Mouse (Mus musculus) embryonic facial prominence, embryonic 10.5 days (tissue): ENCODE measurements at regions not wholly inside any gene's neighbourhood (a gene's known extent, or its start where the extent isn't known, plus 50 kb on each side); places are given as distances from the start of the nearest gene placed in this dataset.

Source experiments
- DNase-seq: peaks from one replicate; pipeline ENCODE4 v3.0.0-alpha.2; 2017; ENCODE audit warnings: low spot score
- H3K27ac ChIP-seq: fragments of 300-500 bp; sonication (generic); replicated peaks from 2 replicates; pipeline ENCODE4 v1.5.1; 2016; ENCODE audit warnings: mild to moderate bottlenecking
- H3K27me3 ChIP-seq: fragments of 300-500 bp; sonication (generic); replicated peaks from 2 replicates; pipeline ENCODE4 v1.6.1; 2016; ENCODE audit warnings: low read depth, mild to moderate bottlenecking; ENCODE audit not compliant: poor library complexity, severe bottlenecking
- H3K36me3 ChIP-seq: fragments of 300-500 bp; sonication (generic); replicated peaks from 2 replicates; pipeline ENCODE4 v1.6.1; 2016; ENCODE audit warnings: mild to moderate bottlenecking, moderate library complexity
- H3K4me1 ChIP-seq: fragments of 300-500 bp; sonication (generic); 2 replicates; pipeline ENCODE4 v1.6.1; 2016
- H3K4me3 ChIP-seq: fragments of 300-500 bp; sonication (generic); 2 replicates; pipeline ENCODE4 v1.5.1; 2016; ENCODE audit warnings: mild to moderate bottlenecking, moderate library complexity
- H3K9me3 ChIP-seq: fragments of 300-500 bp; sonication (generic); 2 replicates; pipeline ENCODE4 v1.6.1; 2016; ENCODE audit warnings: mild to moderate bottlenecking
- WGBS: fragments of 180-500 bp; shearing (Covaris S2); methylation state at CpG from one replicate; pipeline ENCODE4 v1.1.7; 2016; 5-methylcytosine and 5-hydroxymethylcytosine counted together

DNA sequence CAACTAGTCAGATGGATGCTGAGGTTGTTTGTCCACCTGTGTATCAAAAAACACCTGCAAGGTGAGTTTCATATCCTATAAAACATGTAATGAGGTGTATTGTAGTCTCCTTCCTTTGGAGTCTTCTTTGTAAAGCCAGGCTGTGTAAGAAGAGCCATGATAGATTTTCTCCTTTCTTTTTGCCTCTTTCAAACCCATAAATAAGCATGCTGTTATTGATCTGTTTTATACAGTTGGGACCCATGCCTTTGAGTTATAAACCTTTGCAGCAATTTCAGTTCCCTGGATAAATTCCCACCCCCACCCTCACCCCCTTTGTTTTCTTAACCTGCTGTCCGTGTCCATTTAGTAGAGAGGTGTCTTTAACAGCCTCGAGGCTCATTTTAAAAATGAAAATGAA is 131.0 kb upstream of the Rgs17 start:
- Histone ChIP-seq H3K4me1 (no peaks in the 10 kb centered on the region), H3K4me3 (no peak overlapping the region), H3K36me3 (no peaks in the 10 kb centered on the region), H3K27ac (no peak overlapping the region), H3K9me3 (no peaks in the 10 kb centered on the region), H3K27me3 (no peaks in the 10 kb centered on the region)
- 70% methylated on average over 2 of the region's 2 CpGs for WGBS
- DNase-seq, result no peak

- no peaks in the 10 kb centered on the region for H3K4me1 ChIP-seq
- no peak for DNase-seq
- no peak overlapping the region for H3K27ac ChIP-seq
- WGBS, result 79% methylated on average over 5 of the region's 5 CpGs
- H3K27me3 ChIP-seq, result no peaks in the 10 kb centered on the region
- no peaks in the 10 kb centered on the region for H3K36me3 ChIP-seq
- no peaks in the 10 kb centered on the region for H3K9me3 ChIP-seq
- H3K4me3 ChIP-seq, result no peak overlapping the region
Observed at GRCm38 (mm10) chr10:6043358-6043757, 121.2 kb upstream of the Rgs17 start.

GRCm38 (mm10) chr10:6039771-6040170 is 117.6 kb upstream of the Rgs17 start:
- Histone ChIP-seq H3K9me3 (no peaks in the 10 kb centered on the region), H3K4me1 (no peaks in the 10 kb centered on the region), H3K4me3 (no peak overlapping the region), H3K36me3 (no peaks in the 10 kb centered on the region), H3K27ac (no peak overlapping the region), H3K27me3 (no peaks in the 10 kb centered on the region)
- no peak for DNase-seq
- WGBS, result 76% methylated on average over 4 of the region's 4 CpGs

GRCm38 (mm10) chr10:6035792-6036487 is 113.7 kb upstream of the Rgs17 start:
- Histone ChIP-seq H3K36me3 (no peaks in the 10 kb centered on the region), H3K4me1 (no peaks in the 10 kb centered on the region), H3K9me3 (no peaks in the 10 kb centered on the region), H3K27ac (no peak overlapping the region), H3K4me3 (no peak overlapping the region), H3K27me3 (no peaks in the 10 kb centered on the region)
- WGBS, result 31% methylated on average over 25 of the region's 25 CpGs
- peak; percentile 79 for DNase-seq

- Histone ChIP-seq H3K27ac (no peak overlapping the region), H3K9me3 (no peaks in the 10 kb centered on the region), H3K27me3 (no peaks in the 10 kb centered on the region), H3K4me3 (no peak overlapping the region), H3K36me3 (no peaks in the 10 kb centered on the region), H3K4me1 (no peaks in the 10 kb centered on the region)
- WGBS, result 69% methylated on average over 4 of the region's 4 CpGs
- no peak for DNase-seq
Observed at GRCm38 (mm10) chr10:6032469-6032868, 110.3 kb upstream of the Rgs17 start.

DNA sequence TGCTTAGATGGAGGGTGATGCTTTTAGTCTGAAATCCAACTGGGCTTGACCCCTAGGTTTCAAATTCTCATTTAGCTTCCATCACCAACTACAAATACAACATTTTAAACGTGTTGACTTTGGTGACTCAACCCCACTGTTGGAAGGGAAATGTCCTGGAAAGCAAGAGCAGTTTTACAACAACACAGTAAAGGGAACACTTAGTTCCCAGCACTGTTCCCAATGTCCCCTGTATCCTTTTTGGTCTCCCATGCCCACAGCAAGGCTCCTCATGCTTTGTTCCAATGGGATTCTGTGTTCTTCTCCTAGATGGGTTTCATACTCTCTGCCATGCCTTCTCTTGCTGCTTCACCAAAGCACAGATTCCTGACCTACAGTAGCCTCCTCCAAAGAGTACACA is 105.4 kb upstream of the Rgs17 start:
- H3K27me3 ChIP-seq, result no peaks in the 10 kb centered on the region
- H3K4me3 ChIP-seq, result no peak overlapping the region
- H3K27ac ChIP-seq, result no peak overlapping the region
- H3K4me1 ChIP-seq, result no peaks in the 10 kb centered on the region
- no peaks in the 10 kb centered on the region for H3K9me3 ChIP-seq
- 47% methylated on average over 1 of the region's 1 CpGs for WGBS
- no peak for DNase-seq
- no peaks in the 10 kb centered on the region for H3K36me3 ChIP-seq

DNA sequence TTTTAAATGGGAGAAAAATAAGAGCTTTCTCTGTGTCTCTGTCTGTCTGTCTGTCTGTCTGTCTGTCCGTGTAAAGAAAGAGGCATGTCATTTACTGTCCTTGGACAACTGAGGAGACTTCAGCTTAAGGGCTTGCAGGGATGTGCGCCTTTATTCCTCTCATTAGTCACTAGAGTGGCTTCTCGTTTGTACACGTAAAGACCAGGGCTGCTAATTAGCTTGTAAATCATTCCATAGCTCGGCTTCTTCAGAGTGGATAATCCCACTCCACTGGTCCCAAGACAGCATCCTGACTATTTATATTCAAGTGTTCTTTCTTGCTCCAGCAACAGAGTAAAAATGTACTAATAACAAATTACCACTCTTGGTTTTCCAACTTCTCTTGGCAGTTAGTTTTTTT is 104.1 kb upstream of the Rgs17 start:
- H3K4me3 ChIP-seq, result no peak overlapping the region

GRCm38 (mm10) chr10:6022609-6023283 is 100.5 kb upstream of the Rgs17 start:
- 86% methylated on average over 2 of the region's 2 CpGs for WGBS
- Histone ChIP-seq H3K27me3 (no peaks in the 10 kb centered on the region), H3K4me1 (no peaks in the 10 kb centered on the region), H3K4me3 (no peak overlapping the region), H3K36me3 (no peaks in the 10 kb centered on the region), H3K9me3 (no peaks in the 10 kb centered on the region), H3K27ac (no peak overlapping the region)
- DNase-seq, result no peak

More for the DNA sequence above, 104.1 kb upstream of the Rgs17 start:
- DNase-seq, result no peak
- Histone ChIP-seq H3K4me1 (no peaks in the 10 kb centered on the region), H3K36me3 (no peaks in the 10 kb centered on the region), H3K27ac (no peak overlapping the region), H3K9me3 (no peaks in the 10 kb centered on the region), H3K27me3 (no peaks in the 10 kb centered on the region)
- WGBS, result 67% methylated on average over 5 of the region's 5 CpGs

DNA sequence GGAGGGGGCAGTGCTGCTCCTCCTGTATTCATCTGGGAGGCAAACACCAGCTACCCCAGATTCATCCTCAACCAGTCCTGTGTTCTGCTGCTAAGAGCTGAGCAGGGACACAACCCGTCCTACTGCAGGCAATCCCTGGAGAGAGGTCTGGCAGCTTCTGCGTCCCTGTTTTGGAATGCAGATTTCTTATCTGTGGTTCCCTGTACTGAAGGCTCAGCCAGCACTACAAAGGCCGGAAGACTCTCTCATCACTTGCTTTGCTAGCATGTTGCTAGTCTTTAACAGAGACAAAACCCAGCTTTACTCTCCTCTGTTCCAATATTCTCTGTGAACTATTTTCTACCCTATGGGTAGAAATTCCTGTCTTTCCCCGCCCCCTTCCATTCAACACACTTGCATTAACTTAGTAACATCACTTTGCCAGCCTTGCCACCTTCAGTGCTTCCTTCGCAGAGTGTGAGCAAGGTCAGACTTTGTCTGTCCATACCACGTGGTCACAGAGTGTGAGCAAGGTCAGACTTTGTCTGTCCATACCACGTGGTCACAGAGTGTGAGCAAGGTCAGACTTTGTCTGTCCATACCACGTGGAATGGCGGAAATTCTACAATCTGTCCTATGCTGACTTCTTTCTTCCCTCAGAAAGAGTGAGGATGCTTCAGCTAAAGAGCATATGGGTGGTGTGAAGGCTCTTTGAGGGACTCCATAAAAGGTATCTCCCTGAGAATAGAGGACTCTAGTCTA is 98.9 kb upstream of the Rgs17 start:
- no peak for DNase-seq
- no peak overlapping the region for H3K4me3 ChIP-seq
- no peaks in the 10 kb centered on the region for H3K27me3 ChIP-seq
- 57% methylated on average over 9 of the region's 9 CpGs for WGBS
- no peaks in the 10 kb centered on the region for H3K9me3 ChIP-seq
- no peak overlapping the region for H3K27ac ChIP-seq
- H3K4me1 ChIP-seq, result no peaks in the 10 kb centered on the region
- H3K36me3 ChIP-seq, result no peaks in the 10 kb centered on the region

GRCm38 (mm10) chr10:6013743-6014142 is 91.5 kb upstream of the Rgs17 start:
- Histone ChIP-seq H3K36me3 (no peaks in the 10 kb centered on the region), H3K4me1 (0 out of 2 replicates have a peak, but pooled peaks cover 2% of the 10 kb centered on the region), H3K9me3 (no peaks in the 10 kb centered on the region), H3K27ac (no peak overlapping the region), H3K27me3 (no peaks in the 10 kb centered on the region), H3K4me3 (no peak overlapping the region)
- WGBS, result 73% methylated on average over 4 of the region's 4 CpGs
- no peak for DNase-seq

DNA sequence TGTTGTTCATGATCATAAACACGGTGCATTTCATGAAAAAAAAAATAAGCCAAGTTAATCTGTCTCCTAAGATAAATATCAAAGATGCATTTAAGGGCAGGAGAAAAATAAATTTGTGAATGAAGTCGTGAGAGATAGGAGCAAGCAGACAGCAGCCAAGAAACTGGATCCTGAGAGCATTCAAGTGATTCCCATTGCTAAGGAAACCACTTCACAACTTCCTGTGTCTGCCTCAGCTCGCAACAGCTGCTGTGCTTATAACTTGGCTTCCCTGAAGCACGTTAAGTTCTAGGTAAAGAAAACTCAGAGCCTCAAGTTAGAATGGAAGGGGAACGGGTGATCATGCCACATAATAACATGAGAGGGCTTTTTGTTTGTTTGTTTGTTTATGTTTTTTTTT is 89.3 kb upstream of the Rgs17 start:
- Histone ChIP-seq H3K36me3 (no peaks in the 10 kb centered on the region), H3K4me1 (0 out of 2 replicates have a peak, but pooled peaks cover 2% of the 10 kb centered on the region), H3K9me3 (no peaks in the 10 kb centered on the region), H3K27me3 (no peaks in the 10 kb centered on the region), H3K4me3 (no peak overlapping the region), H3K27ac (no peak overlapping the region)
- WGBS, result 64% methylated on average over 5 of the region's 5 CpGs
- DNase-seq, result no peak

GRCm38 (mm10) chr10:6011029-6011428 is 88.8 kb upstream of the Rgs17 start:
- H3K27me3 ChIP-seq, result no peaks in the 10 kb centered on the region
- H3K4me1 ChIP-seq, result 0 out of 2 replicates have a peak, but pooled peaks cover 2% of the 10 kb centered on the region
- no peak overlapping the region for H3K27ac ChIP-seq
- no peak for DNase-seq
- H3K4me3 ChIP-seq, result no peak overlapping the region
- 57% methylated on average over 5 of the region's 5 CpGs for WGBS
- no peaks in the 10 kb centered on the region for H3K9me3 ChIP-seq
- H3K36me3 ChIP-seq, result no peaks in the 10 kb centered on the region
